Mouse (Mus musculus) olfactory bulb, adult 2 months (tissue): ENCODE results near the gene Havcr2.

ENCODE experiments used
- CTCF ChIP-seq: fragments of 200-500 bp; IDR thresholded peaks from 2 replicates; pipeline ENCODE4 v1.5.1; 2012; ENCODE audit warnings: low read depth, mild to moderate bottlenecking, low read length, moderate library complexity; ENCODE audit not compliant: insufficient read depth
- POLR2A ChIP-seq: fragments of 200-500 bp; IDR thresholded peaks from 2 replicates; pipeline ENCODE4 v1.6.1; 2012; ENCODE audit warnings: mild to moderate bottlenecking, low read depth, low read length, moderate library complexity; ENCODE audit not compliant: insufficient read depth

DNA sequence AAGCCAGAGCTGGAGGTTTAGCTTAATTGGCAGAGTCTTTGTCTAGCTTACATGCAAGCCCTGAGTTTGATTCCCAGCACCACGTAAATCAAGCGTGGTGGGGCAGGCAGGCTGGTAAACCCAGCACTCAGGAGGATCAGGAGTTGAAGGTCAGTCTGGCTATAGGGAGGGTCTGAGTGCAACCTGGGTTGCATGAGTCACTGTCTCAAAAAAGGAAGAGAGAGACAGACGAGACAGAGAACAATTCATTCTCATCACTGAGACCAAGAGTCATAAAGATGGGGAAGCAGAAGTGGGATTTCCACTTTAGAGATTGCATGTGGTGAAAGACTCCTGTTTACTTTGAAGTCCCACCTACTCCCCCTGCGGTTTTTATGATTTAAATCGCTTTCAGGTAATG, 6.6 kb downstream of the Havcr2 start:
- no peak for TF ChIP-seq CTCF
- TF ChIP-seq POLR2A: no peak
